Mouse (Mus musculus) layer of hippocampus, adult 8-10 months (tissue): ENCODE measurements at regions not wholly inside any gene's neighbourhood (a gene's known extent, or its start where the extent isn't known, plus 50 kb on each side); places are given as distances from the start of the nearest gene placed in this dataset.
A peak's percentile ranks its signal among the peaks of the same experiment; 100 is the strongest.
"Not testable (repeated sequence)": the region's sequence is repeated elsewhere in the genome, so short reads cannot be mapped to it uniquely, and the experiment has no call there.

Experiments
- DNase-seq, 2 experiments: peaks; one replicate each; pipeline ENCODE4 v3.0.0; 2022; ENCODE audit warnings: low spot score in 2 of 2

DNA sequence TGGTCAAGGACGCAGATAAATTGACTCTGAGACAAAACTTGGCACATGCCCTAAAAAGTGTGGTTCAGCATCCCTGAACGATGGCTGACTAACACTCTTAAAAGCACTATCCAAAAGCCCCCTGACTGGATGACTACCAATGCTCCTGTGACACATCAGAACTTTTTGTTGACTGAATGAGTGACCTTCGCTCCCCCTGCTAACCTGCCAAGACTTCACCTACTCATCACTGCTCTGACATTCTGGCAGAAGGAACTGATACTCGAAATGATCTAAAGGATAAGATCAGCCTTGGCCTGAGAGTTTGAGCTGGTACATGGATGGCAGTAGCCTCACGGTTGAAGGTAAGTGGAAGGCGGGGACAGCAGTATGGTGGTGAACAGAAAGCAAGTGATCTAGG lies 62.4 kb upstream of the Tgm3 start:
- DNase-seq = not testable (repeated sequence)

DNA sequence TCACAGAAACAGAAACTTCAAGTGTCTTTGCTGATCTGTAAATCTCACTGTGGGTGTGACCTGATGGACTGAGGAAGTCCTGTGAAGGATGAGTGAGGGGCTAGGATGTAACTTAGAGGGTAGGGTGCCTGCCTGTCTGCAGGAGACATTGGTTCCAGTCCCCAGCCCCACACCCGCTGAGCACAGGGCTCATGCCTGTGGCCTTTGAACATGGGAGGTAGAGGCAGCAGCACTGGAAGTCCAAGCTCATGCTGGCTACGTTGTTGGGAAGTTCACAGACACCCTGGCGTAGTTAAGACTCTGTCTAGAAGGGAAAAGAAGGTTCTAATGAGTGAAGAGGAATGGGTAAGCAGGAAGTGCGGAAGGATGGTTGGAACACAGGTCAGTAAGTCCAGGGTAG lies 59.7 kb upstream of the Tgm3 start:
- DNase-seq = no peak

DNA sequence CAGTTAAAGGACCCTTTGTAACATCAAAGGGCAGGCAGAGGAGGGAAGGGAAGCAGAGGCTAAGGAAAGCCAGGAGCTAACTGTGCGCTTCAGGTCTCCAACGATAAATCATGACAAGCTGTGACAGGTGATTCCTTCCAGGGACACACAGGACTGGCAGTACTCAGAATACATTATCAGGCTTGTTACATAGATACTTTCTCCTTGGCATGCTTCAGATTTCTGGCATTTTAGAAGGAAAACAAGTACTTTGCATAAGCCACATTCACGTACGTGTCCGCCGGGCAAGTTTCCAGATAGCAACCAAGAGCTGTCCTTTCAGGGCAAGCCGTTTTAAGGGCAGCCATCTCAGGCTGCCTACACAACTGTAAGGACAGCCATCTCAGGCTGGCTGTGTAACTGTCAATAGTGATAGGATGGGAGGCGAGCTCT lies 56.9 kb upstream of the Tgm3 start:
- no peak for DNase-seq

DNA sequence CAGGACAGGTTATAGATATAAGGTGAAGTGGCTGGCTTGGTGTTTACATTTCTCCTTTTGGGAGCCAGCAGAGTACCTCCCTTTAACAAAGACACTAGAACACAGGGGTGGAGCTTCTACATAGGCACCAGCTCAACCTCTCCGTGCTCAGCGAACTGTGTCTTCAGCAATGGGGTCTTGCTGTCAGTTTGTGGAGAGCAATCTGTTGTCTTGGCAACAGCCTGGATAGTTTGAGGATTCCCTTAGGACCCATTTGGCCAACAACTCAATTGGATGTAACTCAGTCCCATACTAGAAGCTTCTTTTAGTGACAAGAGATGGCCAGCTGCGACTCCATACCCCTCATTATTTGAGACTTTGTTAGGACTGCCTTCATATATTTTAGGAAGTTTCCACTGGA lies 54.0 kb upstream of the Tgm3 start:
- DNase-seq = no peak

DNA sequence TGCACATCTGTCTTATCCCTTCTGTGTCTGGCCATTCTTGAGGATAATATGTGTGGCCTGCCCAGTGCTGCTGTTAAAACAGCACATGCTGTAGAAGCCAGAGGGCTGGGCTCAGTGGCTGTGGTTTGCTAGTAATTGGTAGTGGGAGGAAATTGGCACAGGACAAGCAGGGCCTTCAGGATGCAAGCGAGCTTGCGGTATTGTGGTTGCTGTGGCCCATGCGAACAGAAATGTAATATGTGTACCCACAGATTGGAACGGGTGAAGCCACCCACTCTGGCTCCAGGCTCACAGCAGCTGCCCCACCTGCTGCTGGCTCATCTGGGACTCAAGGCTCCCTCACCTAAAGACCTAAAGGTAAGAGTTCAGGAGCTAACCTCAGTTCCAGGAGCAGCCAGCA lies 51.8 kb upstream of the Tgm3 start:
- DNase-seq = peak; percentile 14 to 46

DNA sequence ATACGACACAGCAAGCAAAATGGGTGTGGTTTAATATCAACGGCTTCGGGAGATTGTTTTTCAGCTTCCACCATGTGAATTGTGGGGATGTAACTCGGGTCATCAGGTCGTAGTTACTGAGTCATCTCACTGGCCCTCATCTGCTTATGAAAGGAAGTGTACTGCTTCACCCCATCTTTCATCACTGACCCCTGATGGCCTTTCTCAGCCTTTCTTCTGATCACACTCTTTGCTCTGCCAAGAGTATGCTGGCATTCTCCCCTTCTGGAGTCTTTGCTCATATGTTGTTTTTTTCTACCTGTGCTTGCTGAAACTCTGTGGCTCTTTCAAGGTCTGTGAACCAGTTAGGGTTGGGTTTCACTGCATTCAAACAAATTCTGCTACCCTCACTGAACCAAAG lies 50.6 kb upstream of the Tgm3 start:
- DNase-seq = no peak
